Mouse (Mus musculus): Measurements from ENCODE around the gene Khnyn.

- TF ChIP-seq CTCF (IDR thresholded peaks at IDR 0.05; ENCODE audit: borderline replicate concordance, control insufficient read depth, extremely low read depth, insufficient read depth, low read length, poor library complexity) (no peak), POLR2A (IDR thresholded peaks at IDR 0.05; ENCODE audit: control insufficient read depth, extremely low read depth, insufficient read depth, low read length, poor library complexity) (no peak)
Measured at GRCm38 (mm10) chr14:55838312-55838711, 46.4 kb upstream of the Khnyn start.
